Mouse (Mus musculus): ENCODE data around the gene Arid3b.

The Arid3b gene

GRCm38 (mm10) chr9:57831267-57832082 is 5.1 kb downstream of the Arid3b start:
- peak; percentile 75 to 77 for DNase-seq (ENCODE audit: low read depth in 1 of 2, low spot score in 2 of 2)

GRCm38 (mm10) chr9:57829812-57830557 is 6.6 kb downstream of the Arid3b start:
- no peak for DNase-seq (ENCODE audit: low read depth in 1 of 2, low spot score in 2 of 2)

GRCm38 (mm10) chr9:57823397-57823796 is 13.2 kb downstream of the Arid3b start:
- DNase-seq (ENCODE audit: low read depth in 1 of 2, low spot score in 2 of 2): no peak

- no peak for DNase-seq (ENCODE audit: low read depth in 1 of 2, low spot score in 2 of 2)
Measured at GRCm38 (mm10) chr9:57822812-57823211, 13.8 kb downstream of the Arid3b start.

- DNase-seq (ENCODE audit: low read depth in 1 of 2, low spot score in 2 of 2): no peak
Measured at GRCm38 (mm10) chr9:57820186-57821080, 16.2 kb downstream of the Arid3b start.

GRCm38 (mm10) chr9:57817220-57817667 is 19.3 kb downstream of the Arid3b start:
- no peak for DNase-seq (ENCODE audit: low read depth in 1 of 2, low spot score in 2 of 2)

- DNase-seq (ENCODE audit: low read depth in 1 of 2, low spot score in 2 of 2): no peak
Measured at GRCm38 (mm10) chr9:57814866-57815265, 21.7 kb downstream of the Arid3b start.

GRCm38 (mm10) chr9:57814014-57814413 is 22.6 kb downstream of the Arid3b start:
- DNase-seq (ENCODE audit: low read depth in 1 of 2, low spot score in 2 of 2): no peak

GRCm38 (mm10) chr9:57811793-57812733 is 24.5 kb downstream of the Arid3b start:
- no peak for DNase-seq (ENCODE audit: low read depth in 1 of 2, low spot score in 2 of 2)

GRCm38 (mm10) chr9:57810691-57811090 is 25.9 kb downstream of the Arid3b start:
- DNase-seq (ENCODE audit: low read depth in 1 of 2, low spot score in 2 of 2): no peak

GRCm38 (mm10) chr9:57808771-57809310 is 27.8 kb downstream of the Arid3b start:
- DNase-seq (ENCODE audit: low read depth in 1 of 2, low spot score in 2 of 2): no peak

- no peak for DNase-seq (ENCODE audit: low read depth in 1 of 2, low spot score in 2 of 2)
Measured at GRCm38 (mm10) chr9:57807174-57807651, 29.4 kb downstream of the Arid3b start.

- no peak for DNase-seq (ENCODE audit: low read depth in 1 of 2, low spot score in 2 of 2)
Measured at GRCm38 (mm10) chr9:57806066-57806481, 30.5 kb downstream of the Arid3b start.

- DNase-seq (ENCODE audit: low read depth in 1 of 2, low spot score in 2 of 2): no peak
Measured at GRCm38 (mm10) chr9:57805087-57805737, 31.4 kb downstream of the Arid3b start.

- no peak for DNase-seq (ENCODE audit: low read depth in 1 of 2, low spot score in 2 of 2)
Measured at GRCm38 (mm10) chr9:57803839-57804238, 32.8 kb downstream of the Arid3b start.

GRCm38 (mm10) chr9:57803047-57803446 is 33.5 kb downstream of the Arid3b start:
- no peak for DNase-seq (ENCODE audit: low read depth in 1 of 2, low spot score in 2 of 2)

- no peak for DNase-seq (ENCODE audit: low read depth in 1 of 2, low spot score in 2 of 2)
Measured at GRCm38 (mm10) chr9:57800325-57800975, 36.1 kb downstream of the Arid3b start.

- DNase-seq (ENCODE audit: low read depth in 1 of 2, low spot score in 2 of 2): no peak
Measured at GRCm38 (mm10) chr9:57798725-57799253, 37.8 kb downstream of the Arid3b start.

Data from monocyte, adult 2 months (primary cell).